9 mouse cellular contexts compared by ENCODE assay signal in genomic region chr7:114311209-114311608, GRCm38 (mm10). TPM values are rescaled to one million over a fixed set of nuclear protein-coding genes. Genes with fewer than 3 reads are reported as not detected.
DNase-seq lines count a peak whose midpoint lies in the region; ATAC-seq lines count a peak whose summit lies in the region.
"Had no signal": no experiment of that assay in that cellular context is flagged by ENCODE, and none has a peak within 500 bp of the region (broad histone marks: within the 10 kb centered on the region; RNA-seq: fewer than 3 reads in every experiment).

No protein-coding gene starts in this region.

- no peak overlapping the region for H3K27ac ChIP-seq in hindbrain, embryonic 12.5 days
- no peak overlapping the region for H3K27ac ChIP-seq in hindbrain, embryonic 10.5 days
- H3K27ac ChIP-seq in heart, embryonic 16.5 days (ENCODE audit: low read length) = no peak overlapping the region
- H3K27ac ChIP-seq: midbrain, embryonic 15.5 days had no signal

- no peaks in the 10 kb centered on the region for H3K27me3 ChIP-seq in hindbrain, embryonic 12.5 days
- H3K27me3 ChIP-seq in hindbrain, embryonic 10.5 days (ENCODE audit: insufficient read depth, poor library complexity, severe bottlenecking) = no peaks in the 10 kb centered on the region
- no peaks in the 10 kb centered on the region for H3K27me3 ChIP-seq in heart, embryonic 16.5 days (ENCODE audit: control insufficient read depth, insufficient read depth, low read length)
- H3K27me3 ChIP-seq: midbrain, embryonic 15.5 days had no signal

- H3K36me3 ChIP-seq in hindbrain, embryonic 12.5 days = no peaks in the 10 kb centered on the region
- H3K36me3 ChIP-seq in hindbrain, embryonic 10.5 days = no peaks in the 10 kb centered on the region
- H3K36me3 ChIP-seq in heart, embryonic 16.5 days (ENCODE audit: control insufficient read depth, insufficient read depth) = no peaks in the 10 kb centered on the region
- H3K36me3 ChIP-seq: midbrain, embryonic 15.5 days had no signal

- 0 out of 2 replicates have a peak, but pooled peaks cover 6% of the 10 kb centered on the region for H3K4me1 ChIP-seq in hindbrain, embryonic 12.5 days
- H3K4me1 ChIP-seq in hindbrain, embryonic 10.5 days (replicated peaks) = 0 out of 2 replicates have a peak, but pooled peaks cover under 1% of the 10 kb centered on the region
- peaks cover 8% of the 10 kb centered on the region for H3K4me1 ChIP-seq in heart, embryonic 16.5 days (ENCODE audit: control insufficient read depth, insufficient read depth, low read length)

- H3K4me3 ChIP-seq in hindbrain, embryonic 12.5 days = no peak overlapping the region
- no peak overlapping the region for H3K4me3 ChIP-seq in hindbrain, embryonic 10.5 days
- H3K4me3 ChIP-seq in heart, embryonic 16.5 days (ENCODE audit: low read length) = no peak overlapping the region
- H3K4me3 ChIP-seq: midbrain, embryonic 15.5 days had no signal

- H3K4me2 ChIP-seq in hindbrain, embryonic 12.5 days (replicated peaks) = no peak overlapping the region
- peak overlapping the region; percentile 10 for H3K4me2 ChIP-seq in heart, embryonic 16.5 days (ENCODE audit: low read depth, low read length)
- H3K4me2 ChIP-seq: midbrain, embryonic 15.5 days had no signal

- H3K9ac ChIP-seq in hindbrain, embryonic 12.5 days = no peak overlapping the region
- H3K9ac ChIP-seq in heart, embryonic 16.5 days (ENCODE audit: low read length) = no peak overlapping the region
- H3K9ac ChIP-seq: midbrain, embryonic 15.5 days had no signal

- no peak for DNase-seq in hindbrain, embryonic 10.5 days (ENCODE audit: low spot score)
- DNase-seq in right cerebral cortex, postnatal 4 days = peak; percentile 17
- no peak for DNase-seq in right cerebral cortex, postnatal 25 days
- peak; percentile 43 to 53 for DNase-seq in lung, postnatal 4 days
- no peak for DNase-seq in left cerebral cortex, adult 18-20 months (ENCODE audit: low spot score in 2 of 2)

- H3K9me3 ChIP-seq in hindbrain, embryonic 12.5 days (replicated peaks) = no peaks in the 10 kb centered on the region
- no peaks in the 10 kb centered on the region for H3K9me3 ChIP-seq in hindbrain, embryonic 10.5 days
- no peaks in the 10 kb centered on the region for H3K9me3 ChIP-seq in heart, embryonic 16.5 days (replicated peaks; ENCODE audit: control insufficient read depth, low read length)
- H3K9me3 ChIP-seq: midbrain, embryonic 15.5 days had no signal

- WGBS in hindbrain, embryonic 12.5 days = 59% methylated on average over 5 of the region's 5 CpGs
- 83% methylated on average over 5 of the region's 5 CpGs for WGBS in hindbrain, embryonic 10.5 days
- WGBS in heart, embryonic 16.5 days = 15% methylated on average over 5 of the region's 5 CpGs

- ATAC-seq in hindbrain, embryonic 12.5 days (ENCODE audit: low FRiP score) = 0 out of 2 replicates have a peak, but pooled peaks have one; percentile 26
- ATAC-seq in heart, embryonic 16.5 days (replicated peaks; ENCODE audit: extremely low read depth, insufficient read depth, low FRiP score) = peak; percentile 87
- ATAC-seq in megakaryocyte progenitor cell, adult 5-6 weeks (replicated peaks; ENCODE audit: poor library complexity) = no peak
- ATAC-seq: midbrain, embryonic 15.5 days had no signal

RNA-seq across cellular contexts. Expression of gene Psma1, which starts 35.3 kb away (rescaled TPM):
- polyA plus RNA-seq in hindbrain, embryonic 12.5 days (2016; fragmentation: Nextera tagmentation; extraction: Ambion mirVana) = 334 and 360 TPM in 2 replicates
- 481 and 500 TPM in 2 replicates for polyA plus RNA-seq in hindbrain, embryonic 10.5 days (2016; fragmentation: Nextera tagmentation; extraction: Ambion mirVana)
- polyA plus RNA-seq in heart, embryonic 16.5 days (2015; fragmentation: Nextera tagmentation; extraction: Ambion mirVana) = 326 and 353 TPM in 2 replicates
- total RNA-seq in megakaryocyte progenitor cell, adult 5-6 weeks (2015) = 391 and 406 TPM in 2 replicates
- 317 and 333 TPM in 2 replicates for total RNA-seq in megakaryocyte progenitor cell, adult 5-6 weeks (2017)
- 100 to 1,000 TPM; 107 to 109 TPM for total RNA-seq in left cerebral cortex, adult 18-20 months (2021)

RNA-seq across cellular contexts. Expression of gene Copb1, which starts 56.7 kb away (rescaled TPM):
- polyA plus RNA-seq in hindbrain, embryonic 12.5 days (2016; fragmentation: Nextera tagmentation; extraction: Ambion mirVana) = 104 and 109 TPM in 2 replicates
- polyA plus RNA-seq in hindbrain, embryonic 10.5 days (2016; fragmentation: Nextera tagmentation; extraction: Ambion mirVana) = 90.5 and 93.6 TPM in 2 replicates
- 73.3 and 79.4 TPM in 2 replicates for polyA plus RNA-seq in heart, embryonic 16.5 days (2015; fragmentation: Nextera tagmentation; extraction: Ambion mirVana)
- total RNA-seq in megakaryocyte progenitor cell, adult 5-6 weeks (2015) = 159 and 184 TPM in 2 replicates
- total RNA-seq in megakaryocyte progenitor cell, adult 5-6 weeks (2017) = 81.4 and 82.4 TPM in 2 replicates
- 10 to 100 TPM; 58.7 to 61.6 TPM for total RNA-seq in left cerebral cortex, adult 18-20 months (2021)

Comparison
In these comparisons a context has a peak if more than half of its experiments do, and no peak if none do; other contexts are left out.
1. DNase-seq: peak in right cerebral cortex, postnatal 4 days (single experiment) and lung, postnatal 4 days (2 of 2); none in hindbrain, embryonic 10.5 days (single experiment), right cerebral cortex, postnatal 25 days (single experiment) and left cerebral cortex, adult 18-20 months (0 of 2).